22 mouse cellular contexts compared by ENCODE assay signal in genomic region chr16:33990712-33991111, GRCm38 (mm10). TPM values are rescaled to one million over a fixed set of nuclear protein-coding genes. Genes with fewer than 3 reads are reported as not detected.
A peak's percentile ranks its signal among the peaks of the same experiment; 100 is the strongest.
DNase-seq lines count a peak whose midpoint lies in the region; ATAC-seq lines count a peak whose summit lies in the region.
"Had no signal": no experiment of that assay in that cellular context is flagged by ENCODE, and none has a peak within 500 bp of the region (broad histone marks: within the 10 kb centered on the region; RNA-seq: fewer than 3 reads in every experiment).

No protein-coding gene starts in this region.

- H3K4me2 ChIP-seq in intestine, embryonic 14.5 days (ENCODE audit: low read length), result no peak overlapping the region
- H3K4me2 ChIP-seq in liver, embryonic 12.5 days, result no peak overlapping the region
- H3K4me2 ChIP-seq: embryonic facial prominence, embryonic 13.5 days; forebrain, embryonic 12.5 days; hindbrain, embryonic 12.5 days had no signal

- no peaks in the 10 kb centered on the region for H3K36me3 ChIP-seq in intestine, embryonic 14.5 days (ENCODE audit: control insufficient read depth, insufficient read depth, low read length)
- no peaks in the 10 kb centered on the region for H3K36me3 ChIP-seq in liver, embryonic 12.5 days
- H3K36me3 ChIP-seq: embryonic facial prominence, embryonic 13.5 days; G1E; heart, embryonic 10.5 days; hindbrain, embryonic 12.5 days had no signal

- H3K4me1 ChIP-seq in intestine, embryonic 14.5 days (replicated peaks; ENCODE audit: control insufficient read depth, insufficient read depth, low read length), result no peaks in the 10 kb centered on the region
- H3K4me1 ChIP-seq in liver, embryonic 12.5 days, result peaks cover 4% of the 10 kb centered on the region; the same call in 1 of the 2 replicates
- H3K4me1 ChIP-seq: hindbrain, embryonic 12.5 days had no signal

- no peaks in the 10 kb centered on the region for H3K9me3 ChIP-seq in intestine, embryonic 14.5 days (ENCODE audit: control insufficient read depth, low read length)
- H3K9me3 ChIP-seq in liver, embryonic 12.5 days (replicated peaks), result no peaks in the 10 kb centered on the region
- H3K9me3 ChIP-seq: embryonic facial prominence, embryonic 13.5 days; forebrain, embryonic 12.5 days; G1E; heart, embryonic 10.5 days; hindbrain, embryonic 12.5 days had no signal

- DNase-seq in urinary bladder, postnatal 14 days (ENCODE audit: low spot score), result peak; percentile 10
- no peak for DNase-seq in urinary bladder, postnatal 10 days (ENCODE audit: low spot score)
- DNase-seq in intestine, embryonic 14.5 days (ENCODE audit: low spot score), result no peak
- DNase-seq in skeletal muscle tissue, adult 2 months (ENCODE audit: low read depth, low spot score), result peak; percentile 32
- no peak for DNase-seq in adrenal gland, postnatal 14 days
- DNase-seq: adrenal gland, postnatal 25 days; cerebellum, adult 2 months; cerebellum, postnatal 10 days; embryo, embryonic 11 days; gastrocnemius, postnatal 14 days; heart, postnatal 10 days; heart, postnatal 4 days had no signal

- no peak overlapping the region for H3K4me3 ChIP-seq in intestine, embryonic 14.5 days (ENCODE audit: low read depth, low read length)
- H3K4me3 ChIP-seq in liver, embryonic 12.5 days, result no peak overlapping the region
- H3K4me3 ChIP-seq: embryonic facial prominence, embryonic 13.5 days; forebrain, embryonic 12.5 days; heart, embryonic 10.5 days; hindbrain, embryonic 12.5 days had no signal

- 0 out of 2 replicates have a peak, but pooled peaks have one; percentile 22 for ATAC-seq in intestine, embryonic 14.5 days (replicated peaks; ENCODE audit: low FRiP score, low TSS enrichment, low read depth)
- ATAC-seq in liver, embryonic 12.5 days, result no peak
- ATAC-seq: activated CD4-positive, CD25-positive, alpha-beta regulatory T cell, adult 4 months; forebrain, embryonic 16.5 days; hindbrain, embryonic 16.5 days; inflammation-experienced regulatory T-cells, adult 6 months had no signal

- no peak overlapping the region for H3K9ac ChIP-seq in intestine, embryonic 14.5 days (ENCODE audit: low read length)
- no peak overlapping the region for H3K9ac ChIP-seq in liver, embryonic 12.5 days
- H3K9ac ChIP-seq: embryonic facial prominence, embryonic 13.5 days; hindbrain, embryonic 12.5 days had no signal

- H3K27ac ChIP-seq in intestine, embryonic 14.5 days (ENCODE audit: low read depth), result no peak overlapping the region
- H3K27ac ChIP-seq in liver, embryonic 12.5 days, result no peak overlapping the region
- H3K27ac ChIP-seq: embryonic facial prominence, embryonic 13.5 days; forebrain, embryonic 12.5 days; heart, embryonic 10.5 days; hindbrain, embryonic 12.5 days had no signal

- H3K27me3 ChIP-seq in intestine, embryonic 14.5 days (replicated peaks; ENCODE audit: control insufficient read depth, insufficient read depth, low read length), result no peaks in the 10 kb centered on the region
- H3K27me3 ChIP-seq in liver, embryonic 12.5 days (replicated peaks), result 0 out of 2 replicates have a peak, but pooled peaks cover 11% of the 10 kb centered on the region
- H3K27me3 ChIP-seq: embryonic facial prominence, embryonic 13.5 days; forebrain, embryonic 12.5 days; hindbrain, embryonic 12.5 days had no signal

- 72% methylated on average over 4 of the region's 4 CpGs for WGBS in intestine, embryonic 14.5 days
- 70% methylated on average over 4 of the region's 4 CpGs for WGBS in liver, embryonic 12.5 days (ENCODE audit: insufficient replicate concordance)

RNA-seq across cellular contexts. Expression of gene Umps, which starts 23.9 kb away (rescaled TPM):
- 71.5 and 76.5 TPM in 2 replicates for polyA plus RNA-seq in intestine, embryonic 14.5 days (2014; fragmentation: Nextera tagmentation; extraction: Ambion mirVana)
- 66.6 and 68.0 TPM in 2 replicates for polyA plus RNA-seq in liver, embryonic 12.5 days (2016; fragmentation: Nextera tagmentation; extraction: Ambion mirVana)
- 38.2 and 40.3 TPM in 2 replicates for total RNA-seq in adrenal gland, postnatal 14 days (2021)

Comparison
In these comparisons a context has a peak if more than half of its experiments do, and no peak if none do; other contexts are left out.
1. DNase-seq: peak in urinary bladder, postnatal 14 days (single experiment) and skeletal muscle tissue, adult 2 months (single experiment); none in urinary bladder, postnatal 10 days (single experiment), intestine, embryonic 14.5 days (single experiment) and adrenal gland, postnatal 14 days (single experiment).